ENCODE assay signal across 8 mouse cellular contexts in genomic region chr5:37893639-37894550, GRCm38 (mm10).
DNase-seq lines count a peak whose midpoint lies in the region; ATAC-seq and TF ChIP-seq lines count a peak whose summit lies in the region.

No protein-coding gene starts in this region.

- peak; percentile 47; the same call in 1 of the 2 replicates for ATAC-seq in kidney, postnatal 0 days (replicated peaks; ENCODE audit: low FRiP score, low read depth)
- no peak; the same call in 1 of the 2 replicates for ATAC-seq in forebrain, embryonic 13.5 days
- ATAC-seq in intestine, embryonic 15.5 days = peak; percentile 89
- peak; percentile 27; the same call in 1 of the 2 replicates for ATAC-seq in neural tube, embryonic 12.5 days (ENCODE audit: low FRiP score, low read depth)

- peak; percentile 86 for DNase-seq in kidney, postnatal 0 days (ENCODE audit: low spot score)
- no peak for DNase-seq in kidney, adult 8-10 months
- DNase-seq in spleen, adult 12 weeks (ENCODE audit: low spot score) = no peak
- DNase-seq in ovary, postnatal 36 days (ENCODE audit: low spot score) = no peak
- DNase-seq in cerebellum, adult 11-12 months = no peak

- TF ChIP-seq CTCF in kidney, postnatal 0 days (IDR thresholded peaks at IDR 0.05; ENCODE audit: low read depth) = no peak

- H3K9ac ChIP-seq in kidney, postnatal 0 days (ENCODE audit: low read depth, low read length) = no peak overlapping the region
- H3K9ac ChIP-seq in forebrain, embryonic 13.5 days = 0 out of 2 replicates have a peak overlapping the region, but pooled peaks have one; percentile 24
- H3K9ac ChIP-seq in intestine, embryonic 15.5 days = no peak overlapping the region
- 0 out of 2 replicates have a peak overlapping the region, but pooled peaks have one; percentile 33 for H3K9ac ChIP-seq in neural tube, embryonic 12.5 days

- no peaks in the 10 kb centered on the region for H3K9me3 ChIP-seq in kidney, postnatal 0 days (replicated peaks; ENCODE audit: low read length)
- H3K9me3 ChIP-seq in forebrain, embryonic 13.5 days (replicated peaks) = no peaks in the 10 kb centered on the region
- no peaks in the 10 kb centered on the region for H3K9me3 ChIP-seq in intestine, embryonic 15.5 days
- H3K9me3 ChIP-seq in neural tube, embryonic 12.5 days = no peaks in the 10 kb centered on the region

- H3K27me3 ChIP-seq in kidney, postnatal 0 days (ENCODE audit: insufficient read depth, low read length) = peaks cover 23% of the 10 kb centered on the region
- peaks cover 96% of the 10 kb centered on the region for H3K27me3 ChIP-seq in forebrain, embryonic 13.5 days
- H3K27me3 ChIP-seq in intestine, embryonic 15.5 days (replicated peaks) = peaks cover 46% of the 10 kb centered on the region
- peaks cover 58% of the 10 kb centered on the region for H3K27me3 ChIP-seq in neural tube, embryonic 12.5 days (replicated peaks)

- no peaks in the 10 kb centered on the region for H3K36me3 ChIP-seq in kidney, postnatal 0 days (ENCODE audit: insufficient read depth, low read length)
- no peaks in the 10 kb centered on the region for H3K36me3 ChIP-seq in forebrain, embryonic 13.5 days (ENCODE audit: poor library complexity, severe bottlenecking)
- H3K36me3 ChIP-seq in intestine, embryonic 15.5 days = no peaks in the 10 kb centered on the region
- no peaks in the 10 kb centered on the region for H3K36me3 ChIP-seq in neural tube, embryonic 12.5 days

- H3K4me2 ChIP-seq in kidney, postnatal 0 days (ENCODE audit: low read length) = peak overlapping the region; percentile 56
- H3K4me2 ChIP-seq in forebrain, embryonic 13.5 days = peak overlapping the region; percentile 54
- peak overlapping the region; percentile 55 for H3K4me2 ChIP-seq in intestine, embryonic 15.5 days (replicated peaks)
- peak overlapping the region; percentile 60 for H3K4me2 ChIP-seq in neural tube, embryonic 12.5 days (replicated peaks)

- H3K27ac ChIP-seq in kidney, postnatal 0 days = no peak overlapping the region
- H3K27ac ChIP-seq in forebrain, embryonic 13.5 days = no peak overlapping the region
- no peak overlapping the region for H3K27ac ChIP-seq in intestine, embryonic 15.5 days
- H3K27ac ChIP-seq in neural tube, embryonic 12.5 days = no peak overlapping the region

- peaks cover 5% of the 10 kb centered on the region; the same call in 1 of the 2 replicates for H3K4me1 ChIP-seq in kidney, postnatal 0 days (replicated peaks; ENCODE audit: insufficient read depth, low read length)
- H3K4me1 ChIP-seq in forebrain, embryonic 13.5 days = peaks cover 54% of the 10 kb centered on the region
- H3K4me1 ChIP-seq in intestine, embryonic 15.5 days (replicated peaks) = peaks cover 22% of the 10 kb centered on the region
- peaks cover 54% of the 10 kb centered on the region for H3K4me1 ChIP-seq in neural tube, embryonic 12.5 days

- WGBS in kidney, postnatal 0 days = 5% methylated on average over 36 of the region's 36 CpGs
- 2% methylated on average over 36 of the region's 36 CpGs for WGBS in forebrain, embryonic 13.5 days
- 3% methylated on average over 36 of the region's 36 CpGs for WGBS in intestine, embryonic 15.5 days
- 2% methylated on average over 36 of the region's 36 CpGs for WGBS in neural tube, embryonic 12.5 days

- H3K4me3 ChIP-seq in kidney, postnatal 0 days (replicated peaks; ENCODE audit: low read depth, low read length) = peak overlapping the region; percentile 20
- H3K4me3 ChIP-seq in forebrain, embryonic 13.5 days = peak overlapping the region; percentile 26
- H3K4me3 ChIP-seq in intestine, embryonic 15.5 days (replicated peaks) = peak overlapping the region; percentile 17
- peak overlapping the region; percentile 25; the same call in 1 of the 2 replicates for H3K4me3 ChIP-seq in neural tube, embryonic 12.5 days

Comparison
In these comparisons a context has a peak if more than half of its experiments do, and no peak if none do; other contexts are left out.
1. H3K9ac ChIP-seq: peak in forebrain, embryonic 13.5 days (single experiment) and neural tube, embryonic 12.5 days (single experiment); none in kidney, postnatal 0 days (single experiment) and intestine, embryonic 15.5 days (single experiment).
2. Peak in every context shown above with its lines, with median percentiles within 50 percentile points of each other: H3K4me2 ChIP-seq and H3K4me3 ChIP-seq.